Mouse (Mus musculus) v-Abl transformed pro-B cells (cell line): ENCODE measurements around the gene Tmem185b.

ENCODE experiments used
- in situ Hi-C, 2 experiments: fragments of 400-800 bp; cut with MboI; formaldehyde crosslinking; loops; one replicate each; pipeline ENCODE4 v1.15.1; 2025; ENCODE audit not compliant: unreplicated experiment in 2 of 2

Tmem185b gene

DNA sequence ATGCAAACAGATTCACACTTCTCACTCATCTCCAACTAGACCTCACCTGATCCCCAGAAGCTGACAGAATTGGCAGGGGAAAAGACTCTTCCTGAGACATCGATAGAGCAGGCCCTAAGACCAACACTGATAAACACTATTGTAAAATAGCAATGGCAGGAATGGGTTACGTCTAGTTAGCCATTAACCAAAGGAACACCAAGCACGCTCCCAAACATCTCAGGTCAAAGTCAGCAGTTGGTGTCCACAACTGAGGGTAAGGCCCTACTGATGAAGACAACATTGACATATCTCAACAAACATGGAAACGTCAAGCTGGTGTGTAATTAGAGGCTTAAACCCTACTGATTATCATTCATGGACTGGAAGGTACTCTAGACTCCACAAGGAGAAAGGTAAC lies 39.6 kb downstream of the Tmem185b start:
- in situ Hi-C loops, result no loop called here

DNA sequence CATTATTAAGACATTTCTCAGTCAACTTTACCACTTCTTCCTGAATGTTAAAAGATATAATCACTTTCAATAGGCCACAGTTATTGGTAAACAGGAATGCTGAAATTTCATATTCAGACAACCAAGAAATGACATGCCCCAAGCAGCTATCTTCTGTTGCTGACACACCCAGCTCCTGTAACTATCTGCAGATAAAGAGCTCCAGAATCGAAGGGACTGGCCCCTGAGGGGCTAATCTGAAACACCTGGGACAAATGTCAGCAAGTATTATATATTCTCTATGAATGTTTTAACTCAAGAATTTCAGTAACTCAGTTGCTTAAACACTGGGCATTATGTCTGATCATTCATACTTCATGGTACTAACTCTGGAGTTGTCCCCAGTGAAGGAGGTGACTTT lies 44.2 kb downstream of the Tmem185b start:
- in situ Hi-C loops, result no loop called here
